8 mouse cellular contexts compared by ENCODE assay signal in genomic region chr7:68264531-68264930, GRCm38 (mm10). TPM values are rescaled to one million over a fixed set of nuclear protein-coding genes. Genes with fewer than 3 reads are reported as not detected.
DNase-seq lines count a peak whose midpoint lies in the region; ATAC-seq lines count a peak whose summit lies in the region.

No protein-coding gene starts in this region.

- H3K4me1 ChIP-seq in embryonic facial prominence, embryonic 15.5 days: peaks cover 22% of the 10 kb centered on the region
- no peaks in the 10 kb centered on the region for H3K4me1 ChIP-seq in liver, embryonic 13.5 days (replicated peaks)
- peaks cover 7% of the 10 kb centered on the region; the same call in 1 of the 2 replicates for H3K4me1 ChIP-seq in neural tube, embryonic 11.5 days (ENCODE audit: control insufficient read depth, insufficient read depth, low read length)

- peak overlapping the region; percentile 34 for H3K4me3 ChIP-seq in embryonic facial prominence, embryonic 15.5 days (replicated peaks)
- peak overlapping the region; percentile 25; the same call in 1 of the 2 replicates for H3K4me3 ChIP-seq in liver, embryonic 13.5 days (replicated peaks)
- no peak overlapping the region for H3K4me3 ChIP-seq in neural tube, embryonic 11.5 days (ENCODE audit: low read depth, low read length)

- H3K9ac ChIP-seq in embryonic facial prominence, embryonic 15.5 days: no peak overlapping the region
- no peak overlapping the region for H3K9ac ChIP-seq in liver, embryonic 13.5 days
- H3K9ac ChIP-seq in neural tube, embryonic 11.5 days (ENCODE audit: low read length): no peak overlapping the region

- H3K27me3 ChIP-seq in embryonic facial prominence, embryonic 15.5 days: no peaks in the 10 kb centered on the region; the same call in 1 of the 2 replicates
- H3K27me3 ChIP-seq in liver, embryonic 13.5 days: peaks cover 28% of the 10 kb centered on the region
- 0 out of 2 replicates have a peak, but pooled peaks cover 2% of the 10 kb centered on the region for H3K27me3 ChIP-seq in neural tube, embryonic 11.5 days (ENCODE audit: control insufficient read depth, insufficient read depth, low read length)

- 0 out of 2 replicates have a peak overlapping the region, but pooled peaks have one; percentile 58 for H3K27ac ChIP-seq in embryonic facial prominence, embryonic 15.5 days (replicated peaks)
- H3K27ac ChIP-seq in liver, embryonic 13.5 days: no peak overlapping the region
- no peak overlapping the region for H3K27ac ChIP-seq in neural tube, embryonic 11.5 days (ENCODE audit: low read depth, low read length)

- ATAC-seq in embryonic facial prominence, embryonic 15.5 days (ENCODE audit: insufficient number of reproducible peaks, low FRiP score, low TSS enrichment, low read depth): 0 out of 2 replicates have a peak, but pooled peaks have one; percentile 26
- no peak for ATAC-seq in liver, embryonic 13.5 days (ENCODE audit: low read depth)
- ATAC-seq in neural tube, embryonic 11.5 days (ENCODE audit: insufficient read depth, low FRiP score, low TSS enrichment): no peak

- H3K9me3 ChIP-seq in embryonic facial prominence, embryonic 15.5 days (replicated peaks): no peaks in the 10 kb centered on the region
- H3K9me3 ChIP-seq in liver, embryonic 13.5 days (replicated peaks): no peaks in the 10 kb centered on the region
- no peaks in the 10 kb centered on the region for H3K9me3 ChIP-seq in neural tube, embryonic 11.5 days (ENCODE audit: control insufficient read depth, low read length)

- 5% methylated on average over 14 of the region's 14 CpGs for WGBS in embryonic facial prominence, embryonic 15.5 days
- WGBS in liver, embryonic 13.5 days (ENCODE audit: insufficient replicate concordance): 22% methylated on average over 14 of the region's 14 CpGs
- 20% methylated on average over 14 of the region's 14 CpGs for WGBS in neural tube, embryonic 11.5 days

- peak; percentile 70 to 83 for DNase-seq in cerebellum, postnatal 10 days
- no peak for DNase-seq in cerebellum, adult 11 months
- peak; percentile 29 to 36 for DNase-seq in heart, postnatal 36 days
- peak; percentile 83 to 88 for DNase-seq in kidney, postnatal 4 days
- no peak for DNase-seq in liver, embryonic 13.5 days
- peak; percentile 34 for DNase-seq in neural tube, embryonic 11.5 days (ENCODE audit: low spot score)
- peak; percentile 85 to 91 for DNase-seq in thymus, postnatal 10 days (ENCODE audit: low spot score in 2 of 2)

- intact Hi-C loops in heart, postnatal 36 days (cut with DNase I): loop anchor here (2.0 to 5.0 kb wide), 2 partner anchors 38 to 42 kb away; no protein-coding TSS in a partner anchor

- H3K4me2 ChIP-seq in embryonic facial prominence, embryonic 15.5 days (replicated peaks): peak overlapping the region; percentile 69
- peak overlapping the region; percentile 55 for H3K4me2 ChIP-seq in liver, embryonic 13.5 days
- H3K4me2 ChIP-seq in neural tube, embryonic 11.5 days (ENCODE audit: low read depth): peak overlapping the region; percentile 44

- no peaks in the 10 kb centered on the region for H3K36me3 ChIP-seq in embryonic facial prominence, embryonic 15.5 days
- no peaks in the 10 kb centered on the region for H3K36me3 ChIP-seq in liver, embryonic 13.5 days
- H3K36me3 ChIP-seq in neural tube, embryonic 11.5 days (ENCODE audit: control insufficient read depth, insufficient read depth, low read length): no peaks in the 10 kb centered on the region

RNA-seq across cellular contexts. Expression of gene Pgpep1l, which starts 0.5 kb away (rescaled TPM):
- not detected in 2 replicates for polyA plus RNA-seq in embryonic facial prominence, embryonic 15.5 days (2015; fragmentation: Nextera tagmentation; extraction: Ambion mirVana)
- under 1 TPM in 1 of 2 experiments, not detected in 1; 0.33 TPM for total RNA-seq in heart, postnatal 36 days (2021)
- not detected in 2 replicates for polyA plus RNA-seq in liver, embryonic 13.5 days (2015; fragmentation: Nextera tagmentation; extraction: Ambion mirVana)
- not detected in 2 replicates for polyA plus RNA-seq in neural tube, embryonic 11.5 days (2014; fragmentation: Nextera tagmentation; extraction: Ambion mirVana)

RNA-seq across cellular contexts. Expression of gene Fam169b, which starts 9.1 kb away (rescaled TPM):
- polyA plus RNA-seq in embryonic facial prominence, embryonic 15.5 days (2015; fragmentation: Nextera tagmentation; extraction: Ambion mirVana): 3.7 and 3.8 TPM in 2 replicates
- total RNA-seq in heart, postnatal 36 days (2021): under 1 TPM in 1 of 2 experiments, not detected in 1; 0.14 TPM
- 0.14 and 0.32 TPM in 2 replicates for polyA plus RNA-seq in liver, embryonic 13.5 days (2015; fragmentation: Nextera tagmentation; extraction: Ambion mirVana)
- 0.42 and 0.70 TPM in 2 replicates for polyA plus RNA-seq in neural tube, embryonic 11.5 days (2014; fragmentation: Nextera tagmentation; extraction: Ambion mirVana)

Comparison
In these comparisons a context has a peak if more than half of its experiments do, and no peak if none do; other contexts are left out.
1. DNase-seq: peak in cerebellum, postnatal 10 days (2 of 2), heart, postnatal 36 days (2 of 2), kidney, postnatal 4 days (2 of 2), neural tube, embryonic 11.5 days (single experiment) and thymus, postnatal 10 days (2 of 2); none in cerebellum, adult 11 months (single experiment) and liver, embryonic 13.5 days (single experiment).
2. Peak in every context shown above with its lines, with median percentiles within 50 percentile points of each other: H3K4me2 ChIP-seq.